In the genomic region with DNA sequence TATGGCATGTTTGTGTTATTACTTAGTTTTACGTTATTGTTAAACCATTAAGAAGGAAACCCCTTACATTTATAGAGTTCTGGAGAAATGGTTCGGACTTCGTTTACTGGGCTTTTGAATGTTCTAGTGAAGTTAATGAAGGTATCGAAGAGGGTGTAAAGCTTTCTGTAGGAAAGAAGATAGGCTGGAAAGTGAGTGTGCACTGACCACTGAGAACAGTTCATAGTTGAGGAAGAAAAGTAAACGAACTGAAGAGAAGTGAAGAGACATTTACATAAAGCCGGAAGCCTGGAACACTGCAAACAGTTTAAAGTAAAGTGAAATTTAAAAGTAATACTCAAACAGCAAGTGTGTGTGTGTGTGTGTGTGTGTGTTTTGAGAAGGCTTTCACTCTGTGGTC, we compare ENCODE assay signal across 9 mouse cellular contexts. TPM values are rescaled to one million over a fixed set of nuclear protein-coding genes. Genes with fewer than 3 reads are reported as not detected.
DNase-seq lines count a peak whose midpoint lies in the region; ATAC-seq and TF ChIP-seq lines count a peak whose summit lies in the region.
"Had no signal": no experiment of that assay in that cellular context is flagged by ENCODE, and none has a peak within 500 bp of the region (broad histone marks: within the 10 kb centered on the region; RNA-seq: fewer than 3 reads in every experiment).

No protein-coding gene starts in this region.

- H3K4me3 ChIP-seq in kidney, embryonic 16.5 days (ENCODE audit: low read length) = no peak overlapping the region
- H3K4me3 ChIP-seq in E14TG2a.4 (replicated peaks; ENCODE audit: low read length) = peak overlapping the region; percentile 93
- H3K4me3 ChIP-seq in embryonic facial prominence, embryonic 14.5 days (ENCODE audit: low read depth, low read length) = no peak overlapping the region
- H3K4me3 ChIP-seq in midbrain, embryonic 11.5 days (ENCODE audit: low read depth, low read length) = no peak overlapping the region

- no peaks in the 10 kb centered on the region for H3K9me3 ChIP-seq in kidney, embryonic 16.5 days (ENCODE audit: low read length)
- no peaks in the 10 kb centered on the region; the same call in 1 of the 2 replicates for H3K9me3 ChIP-seq in E14TG2a.4 (ENCODE audit: low read length)
- no peaks in the 10 kb centered on the region for H3K9me3 ChIP-seq in embryonic facial prominence, embryonic 14.5 days (ENCODE audit: control insufficient read depth, low read length)
- H3K9me3 ChIP-seq in midbrain, embryonic 11.5 days (ENCODE audit: control insufficient read depth, low read length) = no peaks in the 10 kb centered on the region

- H3K4me2 ChIP-seq in kidney, embryonic 16.5 days (replicated peaks; ENCODE audit: low read depth, low read length) = 0 out of 2 replicates have a peak overlapping the region, but pooled peaks have one; percentile 12
- peak overlapping the region; percentile 11; the same call in 1 of the 2 replicates for H3K4me2 ChIP-seq in embryonic facial prominence, embryonic 14.5 days (ENCODE audit: low read depth, low read length)
- no peak overlapping the region for H3K4me2 ChIP-seq in midbrain, embryonic 11.5 days

- TF ChIP-seq CTCF in E14TG2a.4 (conservative IDR thresholded peaks at IDR 0.05; ENCODE audit: low read length) = no peak

- no peak overlapping the region for H3K27ac ChIP-seq in kidney, embryonic 16.5 days (ENCODE audit: low read length)
- H3K27ac ChIP-seq in embryonic facial prominence, embryonic 14.5 days (replicated peaks; ENCODE audit: low read depth, low read length) = no peak overlapping the region
- no peak overlapping the region for H3K27ac ChIP-seq in midbrain, embryonic 11.5 days (ENCODE audit: low read depth, low read length)

- no peaks in the 10 kb centered on the region for H3K36me3 ChIP-seq in kidney, embryonic 16.5 days (ENCODE audit: insufficient read depth, low read length)
- no peaks in the 10 kb centered on the region for H3K36me3 ChIP-seq in E14TG2a.4 (ENCODE audit: insufficient read depth, low read length)
- H3K36me3 ChIP-seq in embryonic facial prominence, embryonic 14.5 days (ENCODE audit: control insufficient read depth, insufficient read depth, low read length) = no peaks in the 10 kb centered on the region
- H3K36me3 ChIP-seq in midbrain, embryonic 11.5 days (ENCODE audit: control insufficient read depth, insufficient read depth, low read length) = no peaks in the 10 kb centered on the region

- ATAC-seq in kidney, embryonic 16.5 days (ENCODE audit: low FRiP score, low TSS enrichment) = no peak
- no peak for ATAC-seq in embryonic facial prominence, embryonic 14.5 days (ENCODE audit: low read depth)
- ATAC-seq in midbrain, embryonic 11.5 days (ENCODE audit: low FRiP score) = no peak

- no peaks in the 10 kb centered on the region for H3K27me3 ChIP-seq in kidney, embryonic 16.5 days (ENCODE audit: insufficient read depth, low read length)
- H3K27me3 ChIP-seq in E14TG2a.4 (ENCODE audit: insufficient read depth, low read length) = no peaks in the 10 kb centered on the region; the same call in 1 of the 2 replicates
- no peaks in the 10 kb centered on the region for H3K27me3 ChIP-seq in embryonic facial prominence, embryonic 14.5 days (replicated peaks; ENCODE audit: control insufficient read depth, insufficient read depth, low read length)
- peaks cover 2% of the 10 kb centered on the region; the same call in 1 of the 2 replicates for H3K27me3 ChIP-seq in midbrain, embryonic 11.5 days (ENCODE audit: control insufficient read depth, insufficient read depth, low read length)

- no peak overlapping the region for H3K9ac ChIP-seq in kidney, embryonic 16.5 days (replicated peaks; ENCODE audit: low read length)
- no peak overlapping the region for H3K9ac ChIP-seq in embryonic facial prominence, embryonic 14.5 days (ENCODE audit: low read depth, low read length)
- no peak overlapping the region for H3K9ac ChIP-seq in midbrain, embryonic 11.5 days (ENCODE audit: low read length)

- H3K4me1 ChIP-seq in kidney, embryonic 16.5 days (ENCODE audit: insufficient read depth, low read length) = peaks cover 7% of the 10 kb centered on the region
- H3K4me1 ChIP-seq in E14TG2a.4 (replicated peaks; ENCODE audit: low read depth, low read length) = peaks cover 78% of the 10 kb centered on the region
- H3K4me1 ChIP-seq in embryonic facial prominence, embryonic 14.5 days (ENCODE audit: control insufficient read depth, insufficient read depth, low read length) = peaks cover 5% of the 10 kb centered on the region; the same call in 1 of the 2 replicates
- peaks cover 3% of the 10 kb centered on the region; the same call in 1 of the 2 replicates for H3K4me1 ChIP-seq in midbrain, embryonic 11.5 days (ENCODE audit: control insufficient read depth, insufficient read depth, low read length)

- 62% methylated on average over 6 of the region's 6 CpGs for WGBS in kidney, embryonic 16.5 days
- WGBS in embryonic facial prominence, embryonic 14.5 days = 76% methylated on average over 6 of the region's 6 CpGs
- WGBS in midbrain, embryonic 11.5 days = 82% methylated on average over 6 of the region's 6 CpGs

- DNase-seq in kidney, postnatal 14 days = no peak
- DNase-seq in embryonic facial prominence, embryonic 14.5 days (ENCODE audit: low spot score) = no peak
- peak; percentile 79 for DNase-seq in midbrain, embryonic 11.5 days (ENCODE audit: low spot score, missing footprints)
- DNase-seq in embryo, embryonic 10 days (ENCODE audit: low spot score) = no peak
- DNase-seq in spleen, adult 12 weeks (ENCODE audit: low spot score) = no peak
- DNase-seq: heart, postnatal 14 days; left cerebral cortex, postnatal 4 days had no signal

RNA-seq across cellular contexts. Expression of a gene that starts 2.1 kb away (rescaled TPM):
- polyA plus RNA-seq in kidney, embryonic 16.5 days (2015; fragmentation: Nextera tagmentation; extraction: Ambion mirVana) = 14.0 and 15.7 TPM in 2 replicates
- polyA plus RNA-seq in embryonic facial prominence, embryonic 14.5 days (2014; fragmentation: Nextera tagmentation; extraction: Ambion mirVana) = 12.9 and 13.9 TPM in 2 replicates
- polyA plus RNA-seq in midbrain, embryonic 11.5 days (2014; fragmentation: Nextera tagmentation; extraction: Ambion mirVana) = 7.2 and 8.2 TPM in 2 replicates
